Mouse (Mus musculus): ENCODE data around the gene Scarb1. TPM values are rescaled to one million over a fixed set of nuclear protein-coding genes. Genes with fewer than 3 reads are reported as not detected.
A peak's percentile ranks its signal among the peaks of the same experiment; 100 is the strongest.

Scarb1 gene
- total RNA-seq, 2 experiments from 2014 or later = 56.2 to 56.7 TPM

DNA sequence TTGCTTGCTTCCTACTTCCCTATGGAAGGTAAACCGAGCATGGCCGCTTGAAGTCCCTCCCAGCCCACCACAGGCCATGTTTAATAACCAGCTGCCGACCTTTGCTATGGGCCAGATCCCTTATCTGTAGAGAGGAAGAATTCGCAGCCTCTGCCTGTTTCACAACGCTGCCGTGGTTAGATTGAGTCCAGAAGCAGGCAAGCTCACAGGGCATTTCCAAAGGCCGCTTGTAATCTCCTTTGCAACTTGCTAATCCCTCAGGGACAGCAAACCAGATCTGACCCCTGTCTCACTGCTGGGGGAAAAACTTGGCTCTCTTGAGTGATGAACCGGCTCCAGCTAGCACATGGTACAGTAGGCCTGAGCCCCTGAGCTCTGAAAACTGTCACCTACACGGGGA is 3.9 kb downstream of the Scarb1 start:
- intact Hi-C loops (cut with DNase I) = no loop called here
- DNase-seq = no peak

DNA sequence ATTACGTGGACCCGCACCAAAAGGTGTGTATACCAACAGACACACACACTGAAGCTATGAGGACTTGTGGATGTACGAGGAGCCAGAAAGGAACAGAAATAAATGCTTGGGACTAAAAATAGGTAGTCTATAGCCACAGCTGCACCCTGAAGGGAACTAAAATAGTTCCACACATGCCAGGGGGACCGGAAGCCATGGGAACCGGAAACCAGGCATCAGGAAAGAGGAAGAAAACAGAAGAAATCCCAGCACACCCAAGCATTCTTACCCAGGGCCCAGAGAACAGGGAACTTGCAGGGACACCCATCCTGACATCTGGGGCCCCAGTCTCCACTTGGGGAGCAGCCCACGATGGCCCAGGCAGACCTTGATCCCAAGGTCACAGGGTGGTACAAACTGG is 7.9 kb downstream of the Scarb1 start:
- DNase-seq = no peak
- intact Hi-C loops (cut with DNase I) = no loop called here

DNA sequence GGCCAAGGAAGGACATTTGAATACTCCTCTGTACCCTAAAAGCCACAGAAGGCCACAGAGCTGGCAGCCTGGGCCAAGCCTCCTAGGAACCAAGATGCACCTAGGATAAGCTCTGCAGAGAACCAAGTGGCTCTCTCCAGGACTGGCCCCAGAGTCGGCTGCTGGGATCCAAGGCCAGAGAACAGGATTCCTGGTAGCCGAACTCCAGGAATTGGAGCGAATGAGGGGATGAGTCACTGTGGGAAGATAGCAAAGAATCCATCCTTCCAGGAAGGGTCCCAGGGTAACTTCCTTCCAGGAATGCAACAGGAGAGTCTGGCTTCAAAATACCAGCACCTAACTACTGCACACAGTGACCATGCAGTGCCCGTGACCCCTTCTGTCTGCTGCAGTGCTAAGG is 8.6 kb downstream of the Scarb1 start:
- no peak for DNase-seq
- intact Hi-C loops (cut with DNase I) = no loop called here

DNA sequence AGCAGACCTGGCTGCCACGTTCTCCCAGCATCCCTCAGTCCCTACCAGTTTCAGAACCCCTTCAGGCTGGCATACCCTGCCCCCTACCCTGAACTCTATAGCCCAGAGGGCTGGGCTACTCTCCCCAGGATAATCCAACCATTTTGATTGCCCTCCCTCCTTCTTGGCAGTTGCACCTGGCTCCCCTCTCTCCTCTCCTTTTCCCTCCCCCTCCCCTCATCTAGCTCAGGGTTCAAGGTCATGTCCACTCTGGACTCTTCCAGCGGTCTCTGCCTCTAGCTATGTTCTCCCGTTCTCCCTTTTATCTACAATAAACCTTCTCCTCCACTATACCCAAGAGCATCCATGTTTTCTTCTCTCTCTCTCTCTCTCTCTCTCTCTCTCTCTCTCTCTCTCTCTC is 9.1 kb downstream of the Scarb1 start:
- DNase-seq = no peak
- intact Hi-C loops (cut with DNase I) = no loop called here

DNA sequence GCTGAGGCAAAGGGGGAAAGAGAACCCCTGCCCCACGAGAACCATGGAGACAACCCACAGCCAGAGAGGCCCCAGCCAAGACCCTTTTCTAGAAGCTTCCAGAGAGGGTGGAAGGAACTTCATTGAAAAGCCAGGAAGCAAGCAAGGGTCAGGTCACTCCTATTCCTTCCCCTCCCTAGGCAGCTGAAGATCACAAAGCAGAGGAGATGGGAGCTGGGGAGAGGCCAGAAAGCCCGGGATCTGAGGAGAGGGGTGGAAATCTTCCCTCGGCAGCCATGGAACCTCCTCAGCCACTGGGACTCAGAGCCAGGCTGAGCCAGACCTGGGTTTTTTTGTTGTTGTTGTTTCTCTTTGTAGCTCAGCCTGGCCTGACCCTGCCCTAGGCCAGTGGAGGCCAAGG is 9.8 kb downstream of the Scarb1 start:
- no peak for DNase-seq
- intact Hi-C loops (cut with DNase I) = no loop called here

DNA sequence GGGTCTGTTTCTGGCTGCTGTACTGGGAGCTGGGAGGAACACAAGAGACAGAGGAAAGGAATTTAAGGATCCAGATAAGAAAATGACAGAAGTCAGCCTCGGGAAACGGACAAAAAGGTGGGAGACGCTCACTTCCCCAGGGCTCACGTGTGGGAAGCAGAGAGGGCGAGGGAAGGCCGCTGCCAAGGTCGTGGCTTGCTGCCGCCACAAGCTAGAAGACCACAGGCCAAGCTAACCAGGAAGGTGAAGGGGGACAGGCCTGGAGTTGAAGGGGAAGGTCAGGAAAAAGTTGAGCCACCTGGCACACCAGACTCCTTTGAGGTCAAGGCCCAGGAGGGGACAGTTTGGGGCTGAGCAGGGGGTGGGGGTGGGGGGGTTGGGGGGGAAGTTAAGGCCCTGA is 10.2 kb downstream of the Scarb1 start:
- no peak for DNase-seq
- intact Hi-C loops (cut with DNase I) = no loop called here

DNA sequence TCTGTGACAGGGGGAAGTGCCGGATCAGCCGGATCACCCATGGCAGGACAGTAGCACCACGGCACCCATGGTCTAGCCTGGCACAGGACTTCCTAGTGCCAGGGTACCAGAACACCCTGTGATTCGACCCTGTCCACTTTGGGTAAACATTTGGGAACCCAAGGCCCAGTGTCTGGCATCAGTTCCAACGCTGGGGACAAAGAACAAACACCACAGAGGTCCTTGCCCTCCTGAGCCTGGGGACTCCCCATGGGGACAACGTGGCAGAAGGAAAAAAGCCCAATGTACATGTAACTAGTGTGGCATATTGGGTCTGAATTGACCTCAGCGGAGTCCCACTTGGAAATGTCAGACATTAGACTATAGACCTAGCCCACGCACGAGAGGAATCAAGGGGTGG is 10.7 kb downstream of the Scarb1 start:
- no peak for DNase-seq
- intact Hi-C loops (cut with DNase I) = no loop called here

- no peak for DNase-seq
- intact Hi-C loops (cut with DNase I) = no loop called here
Observed at GRCm38 (mm10) chr5:125327596-125328385, 13.1 kb downstream of the Scarb1 start.

DNA sequence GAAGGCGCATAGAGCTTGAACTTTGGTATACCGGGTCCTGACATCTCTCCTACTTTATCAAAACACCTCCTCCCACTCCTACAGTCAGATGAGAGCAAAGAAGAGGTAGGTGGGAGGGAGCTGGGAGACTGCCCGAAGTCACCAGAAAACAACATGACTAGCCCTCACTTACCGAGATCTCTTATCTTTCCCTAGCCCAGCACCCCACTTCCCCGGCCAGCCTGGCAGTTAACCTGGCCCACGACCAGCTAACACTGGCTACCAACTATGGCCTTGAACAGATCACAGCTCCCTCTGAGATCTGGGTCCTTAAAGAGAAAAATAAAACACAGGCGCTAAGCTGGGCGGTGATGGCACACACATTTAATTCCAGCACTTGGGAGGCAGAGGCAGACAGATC is 14.5 kb downstream of the Scarb1 start:
- no peak for DNase-seq
- intact Hi-C loops (cut with DNase I) = no loop called here

DNA sequence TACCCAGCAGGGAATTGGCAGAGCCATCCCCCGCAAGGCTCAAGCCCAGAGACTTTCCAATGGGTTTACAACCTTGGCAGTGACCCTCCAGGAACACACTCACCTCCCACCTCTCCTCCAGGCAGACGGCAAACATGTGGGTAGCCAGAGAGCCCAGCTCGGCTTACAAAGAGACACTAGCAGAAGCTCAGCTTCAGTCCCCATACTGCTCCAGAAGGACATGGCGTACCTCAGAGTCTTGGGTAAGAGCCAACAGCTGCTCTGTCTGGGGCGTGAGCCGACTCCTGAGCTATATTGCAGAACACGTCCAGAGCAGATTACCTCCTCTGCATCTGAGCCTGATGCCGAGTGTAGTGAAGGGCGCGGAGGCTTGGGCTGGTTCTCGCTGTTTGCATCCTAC is 15.0 kb downstream of the Scarb1 start:
- DNase-seq = peak; percentile 48
- intact Hi-C loops (cut with DNase I) = no loop called here

GRCm38 (mm10) chr5:125325285-125325684 is 15.6 kb downstream of the Scarb1 start:
- intact Hi-C loops (cut with DNase I) = no loop called here
- no peak for DNase-seq

- intact Hi-C loops (cut with DNase I) = no loop called here
- no peak for DNase-seq
Observed at GRCm38 (mm10) chr5:125323939-125324480, 16.9 kb downstream of the Scarb1 start.

- intact Hi-C loops (cut with DNase I) = no loop called here
- no peak for DNase-seq
Observed at GRCm38 (mm10) chr5:125323128-125323527, 17.8 kb downstream of the Scarb1 start.

DNA sequence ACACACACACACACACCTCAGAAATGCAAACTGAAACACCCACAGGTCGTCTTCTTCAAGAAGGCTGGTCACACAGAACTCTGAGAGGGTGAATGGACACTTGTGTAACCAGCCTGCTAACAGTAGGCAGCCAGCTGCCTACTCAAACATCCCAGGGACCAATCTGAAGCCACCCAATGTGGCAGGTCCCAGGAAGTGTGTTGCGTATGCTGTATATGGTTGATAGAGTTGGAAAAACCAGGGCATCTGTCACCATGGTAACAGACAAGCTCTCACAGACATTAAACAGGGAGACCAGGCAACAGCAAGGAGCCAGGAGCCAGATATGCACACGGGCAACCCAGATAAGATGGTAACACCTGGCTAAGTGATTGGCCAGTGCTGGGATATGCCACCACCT is 19.1 kb downstream of the Scarb1 start:
- intact Hi-C loops (cut with DNase I) = no loop called here
- no peak for DNase-seq

DNA sequence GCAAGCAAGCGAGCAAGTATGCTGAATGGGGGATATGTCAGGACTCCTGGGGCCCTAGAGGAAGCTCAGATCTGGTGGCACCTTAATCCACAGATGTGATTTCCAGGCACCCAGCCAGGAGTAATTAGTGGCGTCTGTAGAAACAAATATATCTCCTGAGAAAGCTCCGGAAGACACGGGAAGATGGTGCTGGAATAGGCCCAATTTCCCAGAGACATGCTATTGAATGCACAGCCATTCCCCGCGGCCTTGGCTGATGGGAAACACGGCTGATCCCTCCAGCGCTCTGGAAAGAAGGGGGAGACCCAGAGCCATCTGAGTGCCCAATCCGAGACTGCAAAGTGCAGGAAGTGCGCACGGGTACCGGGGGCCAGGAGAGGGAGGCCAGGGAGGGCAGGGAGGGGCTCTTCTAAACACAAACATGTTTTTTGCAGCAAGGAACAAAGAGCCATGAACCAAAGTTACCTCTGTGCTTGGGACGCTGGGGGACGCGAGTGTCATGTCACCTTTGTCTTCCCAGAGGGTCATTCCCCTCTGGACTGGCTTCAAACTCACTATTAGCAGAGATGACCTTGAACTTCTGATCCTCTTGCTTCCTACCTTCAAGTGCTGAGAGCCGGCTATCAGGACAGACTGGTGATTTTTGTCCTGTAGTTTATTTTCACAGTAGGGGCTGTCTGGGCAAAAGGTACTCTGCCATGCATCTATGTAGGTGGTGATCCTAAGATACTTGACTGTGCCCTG is 21.7 kb downstream of the Scarb1 start:
- intact Hi-C loops (cut with DNase I) = no loop called here
- DNase-seq = peak; percentile 55

DNA sequence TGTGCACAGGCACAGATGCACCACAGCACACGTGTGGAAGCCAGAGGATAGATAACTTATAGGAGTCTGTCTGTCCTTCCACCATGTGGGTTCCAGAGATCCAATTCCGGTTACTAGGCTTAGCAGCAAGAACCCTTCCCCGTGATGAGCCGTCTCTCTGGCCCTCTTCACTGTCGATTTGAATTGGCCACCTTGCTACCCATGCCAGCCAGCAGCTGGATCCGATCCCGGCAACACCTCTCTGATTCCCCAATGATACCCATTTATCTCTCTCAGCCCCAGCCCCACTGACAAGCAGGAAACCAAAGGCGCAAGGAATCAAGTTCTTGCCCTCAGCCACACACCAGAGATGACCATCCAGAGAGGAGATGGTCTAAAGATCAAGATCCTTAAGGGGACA is 22.9 kb downstream of the Scarb1 start:
- no peak for DNase-seq
- intact Hi-C loops (cut with DNase I) = no loop called here

- no peak for DNase-seq
Observed at GRCm38 (mm10) chr5:125317296-125317695, 23.6 kb downstream of the Scarb1 start.

GRCm38 (mm10) chr5:125316771-125317170 is 24.1 kb downstream of the Scarb1 start:
- no peak for DNase-seq
- intact Hi-C loops (cut with DNase I) = no loop called here

More at GRCm38 (mm10) chr5:125317296-125317695, 23.6 kb downstream of the Scarb1 start:
- intact Hi-C loops (cut with DNase I) = no loop called here

DNA sequence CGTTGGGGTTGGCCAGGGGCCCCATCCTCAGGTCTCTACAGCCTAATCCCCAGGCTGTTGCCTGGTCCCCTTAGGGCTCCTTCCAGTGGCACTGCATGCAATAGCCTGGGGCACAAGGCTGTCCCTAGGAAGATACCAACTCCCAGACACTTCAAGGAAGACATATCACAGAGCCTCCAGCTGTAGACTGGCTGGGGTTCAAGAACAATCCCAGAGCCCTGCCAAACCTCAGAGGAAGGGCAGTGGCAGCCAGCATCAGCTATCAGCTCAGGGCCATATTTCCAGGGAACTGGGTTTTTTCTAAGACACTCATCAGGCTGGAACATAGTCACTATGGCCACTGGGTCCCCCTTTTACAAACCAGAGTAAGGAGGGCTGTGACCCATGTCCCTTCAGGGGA is 25.8 kb downstream of the Scarb1 start:
- no peak for DNase-seq
- intact Hi-C loops (cut with DNase I) = no loop called here

DNA sequence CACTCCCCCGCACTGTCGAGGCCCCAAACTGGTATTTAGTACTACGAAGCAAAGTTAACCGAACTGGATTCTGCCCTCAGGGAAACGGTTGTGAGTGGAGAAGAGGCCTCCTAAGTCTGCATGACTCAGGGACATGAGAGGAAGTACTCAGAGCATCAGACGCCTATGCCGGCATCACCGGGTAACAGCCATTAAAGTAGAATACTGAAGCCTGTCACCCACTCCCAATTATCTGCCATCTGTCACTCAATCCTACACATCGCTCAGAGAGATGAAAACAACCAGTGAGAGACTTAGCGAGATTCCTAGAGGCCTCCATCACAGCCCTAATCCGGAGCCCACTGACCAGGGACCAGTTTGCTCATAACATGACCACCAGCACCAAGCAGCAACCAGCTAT is 26.9 kb downstream of the Scarb1 start:
- no peak for DNase-seq

GRCm38 (mm10) chr5:125312970-125313597 is 27.8 kb downstream of the Scarb1 start:
- peak; percentile 75 for DNase-seq
- intact Hi-C loops (cut with DNase I) = no loop called here

More for the DNA sequence above, 26.9 kb downstream of the Scarb1 start:
- intact Hi-C loops (cut with DNase I) = no loop called here
